Mouse (Mus musculus): ENCODE measurements around the gene Ppp1r12c. TPM values are rescaled to one million over a fixed set of nuclear protein-coding genes. Genes with fewer than 3 reads are reported as not detected.

The Ppp1r12c gene
- total and polyA plus RNA-seq, 3 experiments, result 64.2 to 153 TPM; not detected in 1

GRCm38 (mm10) chr7:4502421-4503090 lies 1.1 kb upstream of the Ppp1r12c start:
- Histone ChIP-seq H3K9ac (ENCODE audit: control insufficient read depth, low read depth, low read length, poor library complexity, severe bottlenecking) (peak overlapping the region; percentile 93), H3K36me3 (ENCODE audit: control insufficient read depth in 1 of 2, insufficient read depth in 2 of 2, low read length in 2 of 2) (peaks cover 1 to 34% of the 10 kb centered on the region in 2 experiments; a peak in 3 of 4 replicates), H3K9me3 (replicated peaks; ENCODE audit: insufficient read depth, low read length) (no peaks in the 10 kb centered on the region), H3K27me3 (ENCODE audit: control insufficient read depth in 1 of 2, insufficient read depth in 2 of 2, low read length in 2 of 2) (no peaks in the 10 kb centered on the region), H3K4me3 (ENCODE audit: control insufficient read depth in 1 of 2, insufficient read depth in 1 of 2, low read depth in 2 of 2, low read length in 2 of 2) (peak overlapping the region; percentile 90 to 92), H3K79me2 (ENCODE audit: control insufficient read depth, insufficient read depth, low read length, poor library complexity) (peaks cover 41% of the 10 kb centered on the region), H3K27ac (ENCODE audit: control insufficient read depth, low read depth, low read length) (peak overlapping the region; percentile 87), H3K4me1 (ENCODE audit: control insufficient read depth in 1 of 2, insufficient read depth in 2 of 2, low read length in 2 of 2) (peaks cover 10 to 40% of the 10 kb centered on the region in 2 experiments)
- peak; percentile 87 for DNase-seq (ENCODE audit: low read depth, low spot score)
- peak; percentile 50; the same call in 1 of the 2 replicates for TF ChIP-seq MAZ (IDR thresholded peaks at IDR 0.05; ENCODE audit: low read depth, low read length)
- TF ChIP-seq MAFK (IDR thresholded peaks at IDR 0.05; ENCODE audit: borderline replicate concordance, low read depth, low read length), result no peak
- TF ChIP-seq EP300 (IDR thresholded peaks at IDR 0.05; ENCODE audit: low read depth in 1 of 2, low read length in 2 of 2), result no peak
- no peak for TF ChIP-seq RAD21 (IDR thresholded peaks at IDR 0.05; ENCODE audit: low read depth, low read length)
- TF ChIP-seq JUND (IDR thresholded peaks at IDR 0.05; ENCODE audit: low read depth, low read length), result no peak
- no peak for TF ChIP-seq CHD1 (IDR thresholded peaks at IDR 0.05; ENCODE audit: low read depth, low read length)
- TF ChIP-seq MXI1 (IDR thresholded peaks at IDR 0.05; ENCODE audit: low read depth, low read length), result peak; percentile 27
- TF ChIP-seq CTCF (IDR thresholded peaks at IDR 0.05 in 2 of 3, conservative IDR thresholded peaks at IDR 0.05 in 1 of 3; ENCODE audit: control insufficient read depth in 1 of 3, insufficient read depth in 1 of 3, low read depth in 2 of 3, low read length in 3 of 3, poor library complexity in 1 of 3, severe bottlenecking in 1 of 3), result no peak
- TF ChIP-seq TCF12 (IDR thresholded peaks at IDR 0.05; ENCODE audit: low read depth, low read length), result 0 out of 2 replicates have a peak, but pooled peaks have one; percentile 31
- no peak for TF ChIP-seq RCOR1 (IDR thresholded peaks at IDR 0.05; ENCODE audit: low read depth, low read length)
- TF ChIP-seq GATA1 (IDR thresholded peaks at IDR 0.05; ENCODE audit: low read depth, low read length), result peak; percentile 97
- no peak for TF ChIP-seq POLR2AphosphoS5 (IDR thresholded peaks at IDR 0.05; ENCODE audit: borderline replicate concordance, low read depth, low read length)
- TF ChIP-seq ZKSCAN1 (IDR thresholded peaks at IDR 0.05; ENCODE audit: low read depth, low read length), result no peak
- no peak for TF ChIP-seq MEF2A (IDR thresholded peaks at IDR 0.05; ENCODE audit: extremely low read depth, insufficient replicate concordance, low read depth, low read length, poor library complexity, severe bottlenecking)
- TF ChIP-seq USF2 (IDR thresholded peaks at IDR 0.05; ENCODE audit: borderline replicate concordance in 1 of 2, insufficient read depth in 1 of 2, low read depth in 1 of 2, low read length in 2 of 2), result no peak
- no peak for TF ChIP-seq MYB (IDR thresholded peaks at IDR 0.05; ENCODE audit: low read depth, low read length)
- no peak for TF ChIP-seq ZNF384 (IDR thresholded peaks at IDR 0.05; ENCODE audit: low read depth, low read length)
- TF ChIP-seq GABPA (IDR thresholded peaks at IDR 0.05; ENCODE audit: low read depth, low read length), result no peak
- peak; percentile 95 for TF ChIP-seq HCFC1 (IDR thresholded peaks at IDR 0.05; ENCODE audit: low read depth, low read length)
- peak; percentile 89 for TF ChIP-seq SIN3A (IDR thresholded peaks at IDR 0.05; ENCODE audit: low read length)
- TF ChIP-seq MYC (IDR thresholded peaks at IDR 0.05; ENCODE audit: low read depth, low read length), result 0 out of 2 replicates have a peak, but pooled peaks have one; percentile 19
- no peak for TF ChIP-seq SMC3 (IDR thresholded peaks at IDR 0.05; ENCODE audit: low read depth, low read length)
- no peak for TF ChIP-seq POLR2A (IDR thresholded peaks at IDR 0.05; ENCODE audit: control insufficient read depth in 1 of 2, insufficient read depth in 1 of 2, low read depth in 1 of 2, low read length in 2 of 2, poor library complexity in 1 of 2)
- no peak for TF ChIP-seq ZMIZ1 (IDR thresholded peaks at IDR 0.05; ENCODE audit: low read depth, low read length)
- TF ChIP-seq POLR2AphosphoS2 (IDR thresholded peaks at IDR 0.05; ENCODE audit: low read length), result no peak
- TF ChIP-seq NRF1 (IDR thresholded peaks at IDR 0.05; ENCODE audit: insufficient read depth, low read depth, low read length, poor library complexity, severe bottlenecking), result no peak
- TF ChIP-seq USF1 (IDR thresholded peaks at IDR 0.05; ENCODE audit: low read depth, low read length), result no peak
- TF ChIP-seq BHLHE40 (IDR thresholded peaks at IDR 0.05; ENCODE audit: borderline replicate concordance, low read depth, low read length), result no peak
- TF ChIP-seq UBTF (IDR thresholded peaks at IDR 0.05; ENCODE audit: borderline replicate concordance, insufficient read depth, low read depth, low read length), result no peak
- no peak; the same call in 1 of the 2 replicates for TF ChIP-seq NELFE (IDR thresholded peaks at IDR 0.05; ENCODE audit: low read depth, low read length)
- TF ChIP-seq E2F4 (IDR thresholded peaks at IDR 0.05; ENCODE audit: borderline replicate concordance, low read depth, low read length), result no peak
- TF ChIP-seq TBP (IDR thresholded peaks at IDR 0.05; ENCODE audit: low read depth, low read length), result no peak
- TF ChIP-seq ETS1 (IDR thresholded peaks at IDR 0.05; ENCODE audit: low read depth, low read length), result no peak
- TF ChIP-seq ZC3H11A (IDR thresholded peaks at IDR 0.05; ENCODE audit: low read depth, low read length), result no peak
- TF ChIP-seq MAX (IDR thresholded peaks at IDR 0.05; ENCODE audit: low read length), result peak; percentile 71; the same call in 1 of the 2 replicates
- peak; percentile 76 for TF ChIP-seq ELF1 (IDR thresholded peaks at IDR 0.05; ENCODE audit: low read depth, low read length)

Data from MEL (cell line).